Mouse (Mus musculus) neural tube, embryonic 10.5 days (tissue): ENCODE results near the gene Esf1.
"Not testable (repeated sequence)": the region's sequence is repeated elsewhere in the genome, so short reads cannot be mapped to it uniquely, and the experiment has no call there.

Experiments
- DNase-seq: peaks from one replicate; pipeline ENCODE4 v3.0.0-alpha.2; 2017; ENCODE audit warnings: low spot score; ENCODE audit errors: extremely low spot score

The Esf1 gene

GRCm38 (mm10) chr2:140170127-140170802 is at the start of gene Esf1, which contains the start of gene Ndufaf5:
TSS of gene Esf1 (minus strand) at chr2:140170564.
TSS of gene Ndufaf5 (plus strand) at chr2:140170649.
- peak; percentile 95 for DNase-seq

GRCm38 (mm10) chr2:140215965-140216364 is 45.6 kb upstream of the Esf1 start:
- DNase-seq: no peak

GRCm38 (mm10) chr2:140215415-140215814 is 45.1 kb upstream of the Esf1 start:
- DNase-seq: no peak

GRCm38 (mm10) chr2:140214519-140215027 is 44.2 kb upstream of the Esf1 start:
- no peak for DNase-seq

- no peak for DNase-seq
These were observed 33.4 kb upstream of the Esf1 start for GRCm38 (mm10) chr2:140203756-140204155.

GRCm38 (mm10) chr2:140202573-140202972 is 32.2 kb upstream of the Esf1 start:
- DNase-seq: no peak

- no peak for DNase-seq
These were observed 30.3 kb upstream of the Esf1 start for GRCm38 (mm10) chr2:140200713-140201112.

- DNase-seq: not testable (repeated sequence)
These were observed 15.4 kb upstream of the Esf1 start for GRCm38 (mm10) chr2:140185685-140186210.

- DNase-seq: no peak
These were observed 614 bp upstream of the Esf1 start for GRCm38 (mm10) chr2:140170803-140171553.

GRCm38 (mm10) chr2:140169057-140169456 is 1.3 kb downstream of the Esf1 start:
- no peak for DNase-seq

GRCm38 (mm10) chr2:140163351-140163854 is 7.0 kb downstream of the Esf1 start:
- DNase-seq: no peak

- DNase-seq: no peak
These were observed 11.1 kb downstream of the Esf1 start for GRCm38 (mm10) chr2:140159186-140159730.

- not testable (repeated sequence) for DNase-seq
These were observed 18.6 kb downstream of the Esf1 start, which contains the start of gene Gm17374 for GRCm38 (mm10) chr2:140151743-140152142. TSS of gene Gm17374 (plus strand) at chr2:140152043.

- no peak for DNase-seq
These were observed 44.8 kb downstream of the Esf1 start for GRCm38 (mm10) chr2:140125516-140125915.

GRCm38 (mm10) chr2:140113851-140114250 is 56.5 kb downstream of the Esf1 start:
- no peak for DNase-seq

GRCm38 (mm10) chr2:140108945-140109344 is 61.4 kb downstream of the Esf1 start:
- DNase-seq: no peak

GRCm38 (mm10) chr2:140107641-140108040 is 62.7 kb downstream of the Esf1 start:
- DNase-seq: no peak

- DNase-seq: no peak
These were observed 65.4 kb downstream of the Esf1 start for GRCm38 (mm10) chr2:140104951-140105350.

GRCm38 (mm10) chr2:140100551-140101474 is 69.6 kb downstream of the Esf1 start:
- no peak for DNase-seq

- DNase-seq: no peak
These were observed 70.4 kb downstream of the Esf1 start for GRCm38 (mm10) chr2:140099971-140100370.
